Mouse (Mus musculus) olfactory bulb, adult 2 months (tissue): ENCODE data around the gene Slain2.

ENCODE experiments used
- CTCF ChIP-seq: fragments of 200-500 bp; IDR thresholded peaks from 2 replicates; pipeline ENCODE4 v1.5.1; 2012; ENCODE audit warnings: low read depth, mild to moderate bottlenecking, low read length, moderate library complexity; ENCODE audit not compliant: insufficient read depth
- POLR2A ChIP-seq: fragments of 200-500 bp; IDR thresholded peaks from 2 replicates; pipeline ENCODE4 v1.6.1; 2012; ENCODE audit warnings: mild to moderate bottlenecking, low read depth, low read length, moderate library complexity; ENCODE audit not compliant: insufficient read depth

DNA sequence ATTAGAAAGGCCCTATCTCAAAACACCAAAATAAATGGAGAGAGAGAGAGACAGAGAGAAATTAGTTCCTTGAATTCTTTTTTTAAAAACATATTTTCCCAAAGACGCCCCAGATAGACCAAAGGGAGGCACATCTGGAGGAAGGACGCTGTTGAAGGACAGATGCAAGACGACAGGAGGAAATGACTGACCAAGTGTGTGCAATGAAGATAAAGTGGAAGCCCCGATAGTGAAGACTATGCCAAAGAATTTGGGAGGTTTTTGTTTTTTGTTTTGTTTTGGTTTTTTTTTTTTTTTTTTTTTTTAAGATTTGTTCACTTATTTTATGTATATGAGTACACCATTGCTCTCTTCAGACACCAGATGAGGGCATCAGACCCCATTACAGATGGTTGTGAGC is 4.7 kb upstream of the Slain2 start:
- no peak for TF ChIP-seq CTCF
- no peak for TF ChIP-seq POLR2A
